Mouse (Mus musculus) heart, embryonic 11.5 days (tissue): ENCODE data around the gene Hoxa9. TPM values are rescaled to one million over a fixed set of nuclear protein-coding genes. Genes with fewer than 3 reads are reported as not detected.

Experiments used
- ATAC-seq: fragments of 200-750 bp; cut with Nextera tagmentation; replicated peaks from 2 replicates; pipeline ENCODE4 v1.8.0; 2017; ENCODE audit warnings: moderate library complexity; ENCODE audit not compliant: insufficient number of reproducible peaks, low FRiP score, low TSS enrichment
- H3K27ac ChIP-seq: fragments of 300-500 bp; sonication (generic); 2 replicates; pipeline ENCODE4 v1.5.1; 2014; ENCODE audit warnings: mild to moderate bottlenecking, low read depth, low read length
- H3K27me3 ChIP-seq: fragments of 300-500 bp; sonication (generic); 2 replicates; pipeline ENCODE4 v1.6.1; 2014; ENCODE audit warnings: mild to moderate bottlenecking, low read length, mixed read lengths; ENCODE audit not compliant: control insufficient read depth, insufficient read depth
- H3K36me3 ChIP-seq: fragments of 300-500 bp; sonication (generic); 2 replicates; pipeline ENCODE4 v1.6.1; 2014; ENCODE audit warnings: mild to moderate bottlenecking, low read length, moderate library complexity, mixed read lengths; ENCODE audit not compliant: control insufficient read depth, insufficient read depth
- H3K4me1 ChIP-seq: fragments of 300-500 bp; sonication (generic); 2 replicates; pipeline ENCODE4 v1.6.1; 2014; ENCODE audit warnings: low read length; ENCODE audit not compliant: control insufficient read depth, insufficient read depth
- H3K4me2 ChIP-seq: fragments of 300-500 bp; sonication (generic); 2 replicates; pipeline ENCODE4 v1.6.1; 2014; ENCODE audit warnings: mild to moderate bottlenecking, moderate library complexity
- H3K4me3 ChIP-seq: fragments of 300-500 bp; sonication (generic); 2 replicates; pipeline ENCODE4 v1.5.1; 2014; ENCODE audit warnings: low read depth, low read length
- H3K9ac ChIP-seq: fragments of 300-500 bp; sonication (generic); 2 replicates; pipeline ENCODE4 v1.6.1; 2014; ENCODE audit warnings: mild to moderate bottlenecking, low read depth, low read length, moderate library complexity
- H3K9me3 ChIP-seq: fragments of 300-500 bp; sonication (generic); replicated peaks from 2 replicates; pipeline ENCODE4 v1.6.1; 2016; ENCODE audit warnings: low read length; ENCODE audit not compliant: control insufficient read depth
- WGBS: fragments of 180-500 bp; shearing (Covaris S2); extraction: QIAGEN DNeasy Blood & Tissue Kit; methylation state at CpG from one replicate; pipeline ENCODE4 v1.1.7; 2014; ENCODE audit not compliant: insufficient replicate concordance; 5-methylcytosine and 5-hydroxymethylcytosine counted together
- polyA plus RNA-seq: library from polyadenylated mRNA; unstranded; fragments of >200 nt; fragmentation: Nextera tagmentation; extraction: Ambion mirVana; gene quantifications from 2 replicates; pipeline ENCODE4 v1.2.1, GENCODE M21; 2014

Hoxa9 gene
- polyA plus RNA-seq, 1 experiment from 2014 or later, result 0.29 TPM

DNA sequence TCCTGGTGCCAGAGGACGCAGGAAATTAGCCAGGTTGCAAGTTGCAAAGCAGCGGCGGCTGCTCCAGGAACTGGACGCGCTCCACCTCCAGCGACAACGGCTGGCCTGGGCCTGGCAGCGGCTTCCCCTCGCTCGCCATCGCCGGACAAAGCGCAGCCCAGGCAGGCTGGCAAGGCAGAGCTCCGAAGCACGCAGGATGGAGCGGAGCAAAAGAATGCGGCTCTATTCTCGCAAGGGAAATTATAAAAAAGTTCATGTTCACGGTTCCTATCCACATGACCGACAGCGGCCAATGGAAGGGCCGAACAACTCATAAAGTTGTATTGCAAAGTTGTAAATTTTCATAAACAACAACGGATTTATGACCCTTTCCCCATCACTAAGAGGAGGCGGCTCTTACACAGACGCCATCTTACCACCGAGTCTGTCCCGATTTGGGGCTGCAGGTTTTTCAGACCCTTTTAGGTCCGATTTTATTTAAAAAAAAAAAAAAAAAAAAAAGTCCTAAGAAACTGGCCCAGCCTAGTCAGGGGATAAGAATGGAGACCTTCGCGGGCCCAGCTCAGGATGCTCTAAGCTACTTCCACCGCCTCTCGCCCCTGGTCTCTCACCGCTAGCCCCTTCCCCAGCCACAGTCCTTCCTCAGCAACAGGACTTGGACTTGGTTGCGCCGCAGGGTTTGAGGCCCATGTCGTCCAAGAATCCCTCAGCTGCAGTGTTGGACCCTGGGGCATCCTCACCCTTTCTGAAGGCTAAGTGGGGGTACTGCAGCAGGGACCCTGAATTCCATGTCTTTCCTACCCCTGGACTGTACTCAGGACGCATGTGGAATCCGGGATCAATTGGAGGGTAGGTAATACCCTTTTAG is 17.5 kb downstream of the Hoxa9 start, which contains the start of the genes Hoxa3 and Gm28308:
Gene Hoxa3 (minus strand): TSS at position 218 of the 868 bp plus-strand sequence.
Gene Gm28308 (minus strand): TSS at position 221 of the 868 bp plus-strand sequence.
- H3K27me3 ChIP-seq, result peaks cover 99% of the 10 kb centered on the region
- peak within 1 kb of the TSS; percentile 26 for H3K4me3 ChIP-seq
- no peak within 1 kb of the TSS for H3K9ac ChIP-seq
- no peak for ATAC-seq
- no peak within 1 kb of the TSS for H3K27ac ChIP-seq
- peak within 1 kb of the TSS; percentile 40 for H3K4me2 ChIP-seq
- H3K4me1 ChIP-seq, result peaks cover 13% of the 10 kb centered on the region
- no peaks in the 10 kb centered on the region for H3K36me3 ChIP-seq
- no peaks in the 10 kb centered on the region for H3K9me3 ChIP-seq
- whole genome bisulfite sequencing, result 2% methylated on average over 38 of the region's 38 CpGs

DNA sequence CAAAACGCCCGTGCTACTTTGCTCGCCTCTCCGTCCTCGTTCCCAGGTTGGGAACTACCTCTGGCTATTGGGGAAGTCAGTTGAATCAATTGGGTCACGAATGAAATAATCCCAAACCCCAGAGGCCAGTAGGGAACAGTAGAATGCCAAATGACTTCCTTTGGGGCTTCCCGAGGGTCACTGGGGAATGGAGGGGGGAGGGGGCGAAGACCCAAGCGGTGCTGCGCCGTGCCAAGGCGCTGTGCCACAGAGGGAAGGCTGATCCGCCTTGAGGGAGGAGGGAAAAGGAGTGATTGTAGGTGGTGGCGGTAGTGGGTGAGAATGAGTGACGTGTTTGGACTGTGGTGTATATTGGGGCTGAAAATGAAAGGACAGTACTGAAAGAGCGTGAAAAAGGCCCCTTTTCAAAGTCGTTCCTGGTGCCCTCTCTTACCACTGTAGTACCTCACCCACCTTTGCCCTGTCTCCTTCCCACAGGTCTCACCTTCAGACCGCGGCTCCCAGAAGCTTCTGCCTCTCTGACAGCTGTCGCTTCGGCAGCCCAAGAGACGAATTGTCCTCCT is 18.3 kb downstream of the Hoxa9 start:
- Histone ChIP-seq H3K27me3 (peaks cover 99% of the 10 kb centered on the region), H3K4me3 (peak overlapping the region; percentile 26), H3K36me3 (no peaks in the 10 kb centered on the region), H3K9ac (no peak overlapping the region), H3K9me3 (no peaks in the 10 kb centered on the region), H3K27ac (no peak overlapping the region), H3K4me2 (peak overlapping the region; percentile 40), H3K4me1 (peaks cover 13% of the 10 kb centered on the region)
- under 1% methylated on average over 22 of the region's 22 CpGs for WGBS
- no peak for ATAC-seq

GRCm38 (mm10) chr6:52211961-52212360 is 18.9 kb downstream of the Hoxa9 start:
- Histone ChIP-seq H3K4me2 (peak overlapping the region; percentile 24), H3K27ac (no peak overlapping the region), H3K9ac (no peak overlapping the region), H3K27me3 (peaks cover 99% of the 10 kb centered on the region), H3K4me3 (peak overlapping the region; percentile 21), H3K9me3 (no peaks in the 10 kb centered on the region), H3K36me3 (no peaks in the 10 kb centered on the region), H3K4me1 (peaks cover 12% of the 10 kb centered on the region)
- ATAC-seq, result no peak
- 3% methylated on average over 13 of the region's 13 CpGs for WGBS

GRCm38 (mm10) chr6:52211170-52211935 is 19.5 kb downstream of the Hoxa9 start:
- H3K27me3 ChIP-seq, result peaks cover 99% of the 10 kb centered on the region
- no peaks in the 10 kb centered on the region for H3K9me3 ChIP-seq
- H3K4me1 ChIP-seq, result peaks cover 9% of the 10 kb centered on the region
- ATAC-seq, result 0 out of 2 replicates have a peak, but pooled peaks have one; percentile 23
- H3K4me2 ChIP-seq, result peak overlapping the region; percentile 24
- 2% methylated on average over 37 of the region's 37 CpGs for WGBS
- no peak overlapping the region for H3K9ac ChIP-seq
- H3K4me3 ChIP-seq, result peak overlapping the region; percentile 21; the same call in 1 of the 2 replicates
- H3K36me3 ChIP-seq, result no peaks in the 10 kb centered on the region
- no peak overlapping the region for H3K27ac ChIP-seq

GRCm38 (mm10) chr6:52209685-52210046 is 21.2 kb downstream of the Hoxa9 start:
- Histone ChIP-seq H3K27ac (no peak overlapping the region), H3K4me1 (peaks cover 10% of the 10 kb centered on the region), H3K4me3 (no peak overlapping the region), H3K4me2 (no peak overlapping the region), H3K9ac (no peak overlapping the region), H3K36me3 (no peaks in the 10 kb centered on the region), H3K27me3 (peaks cover 99% of the 10 kb centered on the region), H3K9me3 (no peaks in the 10 kb centered on the region)
- no peak for ATAC-seq
- WGBS, result 7% methylated on average over 12 of the region's 12 CpGs

- Histone ChIP-seq H3K27ac (no peak overlapping the region), H3K9me3 (no peaks in the 10 kb centered on the region), H3K4me3 (peak overlapping the region; percentile 18; the same call in 1 of the 2 replicates), H3K36me3 (no peaks in the 10 kb centered on the region), H3K27me3 (peaks cover 99% of the 10 kb centered on the region), H3K9ac (no peak overlapping the region), H3K4me2 (peak overlapping the region; percentile 45), H3K4me1 (peaks cover 14% of the 10 kb centered on the region)
- no peak for ATAC-seq
- 4% methylated on average over 18 of the region's 18 CpGs for WGBS
These were observed 21.8 kb downstream of the Hoxa9 start for GRCm38 (mm10) chr6:52208868-52209684.

GRCm38 (mm10) chr6:52208072-52208867 is 22.6 kb downstream of the Hoxa9 start, which contains the start of gene Hoxa6:
Hoxa6 (minus strand) TSS chr6:52208722.
- Histone ChIP-seq H3K27me3 (peaks cover 99% of the 10 kb centered on the region), H3K9ac (no peak within 1 kb of the TSS)

More at GRCm38 (mm10) chr6:52208072-52208867, 22.6 kb downstream of the Hoxa9 start, which contains the start of gene Hoxa6:
- Histone ChIP-seq H3K9me3 (no peaks in the 10 kb centered on the region), H3K36me3 (no peaks in the 10 kb centered on the region), H3K4me3 (peak within 1 kb of the TSS; percentile 18; the same call in 1 of the 2 replicates), H3K4me2 (peak within 1 kb of the TSS; percentile 45), H3K4me1 (peaks cover 21% of the 10 kb centered on the region), H3K27ac (no peak within 1 kb of the TSS)
- WGBS, result under 1% methylated on average over 47 of the region's 47 CpGs
- ATAC-seq, result no peak
